Mouse (Mus musculus): Measurements from ENCODE around the gene Pde4d. TPM values are rescaled to one million over a fixed set of nuclear protein-coding genes. Genes with fewer than 3 reads are reported as not detected.

Pde4d gene
- total and polyA plus RNA-seq, 3 experiments: 18.5 to 18.8 TPM; not detected in 1

- TF ChIP-seq ZKSCAN1 (IDR thresholded peaks at IDR 0.05; ENCODE audit: low read depth, low read length): no peak
- TF ChIP-seq EP300 (IDR thresholded peaks at IDR 0.05; ENCODE audit: low read depth in 1 of 2, low read length in 2 of 2): no peak
- no peak for TF ChIP-seq MAFK (IDR thresholded peaks at IDR 0.05; ENCODE audit: borderline replicate concordance, low read depth, low read length)
- TF ChIP-seq KAT2A (conservative IDR thresholded peaks at IDR 0.05; ENCODE audit: low read depth, low read length): no peak
- no peak for TF ChIP-seq E2F4 (IDR thresholded peaks at IDR 0.05; ENCODE audit: borderline replicate concordance, low read depth, low read length)
- no peak for TF ChIP-seq NELFE (IDR thresholded peaks at IDR 0.05; ENCODE audit: low read depth, low read length)
- TF ChIP-seq ETS1 (IDR thresholded peaks at IDR 0.05; ENCODE audit: low read depth, low read length): no peak
- TF ChIP-seq NRF1 (IDR thresholded peaks at IDR 0.05; ENCODE audit: insufficient read depth, low read depth, low read length, poor library complexity, severe bottlenecking): no peak
- TF ChIP-seq SIN3A (IDR thresholded peaks at IDR 0.05; ENCODE audit: low read length): no peak
- TF ChIP-seq POLR2A (IDR thresholded peaks at IDR 0.05; ENCODE audit: control insufficient read depth in 1 of 2, insufficient read depth in 1 of 2, low read depth in 1 of 2, low read length in 2 of 2, poor library complexity in 1 of 2): no peak
- TF ChIP-seq MYB (IDR thresholded peaks at IDR 0.05; ENCODE audit: low read depth, low read length): no peak
- no peak for TF ChIP-seq MAZ (IDR thresholded peaks at IDR 0.05; ENCODE audit: low read depth, low read length)
- no peak for TF ChIP-seq HCFC1 (IDR thresholded peaks at IDR 0.05; ENCODE audit: low read depth, low read length)
- no peak for TF ChIP-seq TCF12 (IDR thresholded peaks at IDR 0.05; ENCODE audit: low read depth, low read length)
- no peak for TF ChIP-seq UBTF (IDR thresholded peaks at IDR 0.05; ENCODE audit: borderline replicate concordance, insufficient read depth, low read depth, low read length)
- TF ChIP-seq GATA1 (IDR thresholded peaks at IDR 0.05; ENCODE audit: low read depth, low read length): no peak
- TF ChIP-seq TAL1 (IDR thresholded peaks at IDR 0.05; ENCODE audit: low read length): no peak
- no peak for TF ChIP-seq MEF2A (IDR thresholded peaks at IDR 0.05; ENCODE audit: extremely low read depth, insufficient replicate concordance, low read depth, low read length, poor library complexity, severe bottlenecking)
- H3K9ac ChIP-seq (ENCODE audit: control insufficient read depth, low read depth, low read length, poor library complexity, severe bottlenecking): no peak overlapping the region
Observed at GRCm38 (mm10) chr13:108603502-108603901, 153.8 kb downstream of the Pde4d start.

GRCm38 (mm10) chr13:108604213-108604612 is 154.5 kb downstream of the Pde4d start:
- DNase-seq (ENCODE audit: low read depth, low spot score): no peak
- H3K9ac ChIP-seq (ENCODE audit: control insufficient read depth, low read depth, low read length, poor library complexity, severe bottlenecking): no peak overlapping the region
- H3K27ac ChIP-seq (ENCODE audit: control insufficient read depth, low read depth, low read length): no peak overlapping the region
- no peaks in the 10 kb centered on the region for H3K79me2 ChIP-seq (ENCODE audit: control insufficient read depth, insufficient read depth, low read length, poor library complexity)
- H3K27me3 ChIP-seq (ENCODE audit: control insufficient read depth in 1 of 2, insufficient read depth in 2 of 2, low read length in 2 of 2): no peaks in the 10 kb centered on the region
- H3K4me3 ChIP-seq (ENCODE audit: control insufficient read depth in 1 of 2, insufficient read depth in 1 of 2, low read depth in 2 of 2, low read length in 2 of 2): no peak overlapping the region
- no peaks in the 10 kb centered on the region for H3K9me3 ChIP-seq (replicated peaks; ENCODE audit: insufficient read depth, low read length)
- TF ChIP-seq ETS1 (IDR thresholded peaks at IDR 0.05; ENCODE audit: low read depth, low read length) (no peak), SIN3A (IDR thresholded peaks at IDR 0.05; ENCODE audit: low read length) (no peak)
- no peaks in the 10 kb centered on the region for H3K4me1 ChIP-seq (ENCODE audit: control insufficient read depth in 1 of 2, insufficient read depth in 2 of 2, low read length in 2 of 2)
- H3K36me3 ChIP-seq (ENCODE audit: control insufficient read depth in 1 of 2, insufficient read depth in 2 of 2, low read length in 2 of 2): no peaks in the 10 kb centered on the region

More at GRCm38 (mm10) chr13:108603502-108603901, 153.8 kb downstream of the Pde4d start:
- Histone ChIP-seq H3K27ac (ENCODE audit: control insufficient read depth, low read depth, low read length) (no peak overlapping the region), H3K36me3 (ENCODE audit: control insufficient read depth in 1 of 2, insufficient read depth in 2 of 2, low read length in 2 of 2) (no peaks in the 10 kb centered on the region), H3K4me3 (ENCODE audit: control insufficient read depth in 1 of 2, insufficient read depth in 1 of 2, low read depth in 2 of 2, low read length in 2 of 2) (no peak overlapping the region), H3K79me2 (ENCODE audit: control insufficient read depth, insufficient read depth, low read length, poor library complexity) (no peaks in the 10 kb centered on the region), H3K4me1 (ENCODE audit: control insufficient read depth in 1 of 2, insufficient read depth in 2 of 2, low read length in 2 of 2) (no peaks in the 10 kb centered on the region), H3K27me3 (ENCODE audit: control insufficient read depth in 1 of 2, insufficient read depth in 2 of 2, low read length in 2 of 2) (no peaks in the 10 kb centered on the region), H3K9me3 (replicated peaks; ENCODE audit: insufficient read depth, low read length) (no peaks in the 10 kb centered on the region)
- DNase-seq (ENCODE audit: low read depth, low spot score): no peak

Measured in MEL (cell line).